Comparison of ENCODE assay signal across 1 mouse cellular context in the genomic region with DNA sequence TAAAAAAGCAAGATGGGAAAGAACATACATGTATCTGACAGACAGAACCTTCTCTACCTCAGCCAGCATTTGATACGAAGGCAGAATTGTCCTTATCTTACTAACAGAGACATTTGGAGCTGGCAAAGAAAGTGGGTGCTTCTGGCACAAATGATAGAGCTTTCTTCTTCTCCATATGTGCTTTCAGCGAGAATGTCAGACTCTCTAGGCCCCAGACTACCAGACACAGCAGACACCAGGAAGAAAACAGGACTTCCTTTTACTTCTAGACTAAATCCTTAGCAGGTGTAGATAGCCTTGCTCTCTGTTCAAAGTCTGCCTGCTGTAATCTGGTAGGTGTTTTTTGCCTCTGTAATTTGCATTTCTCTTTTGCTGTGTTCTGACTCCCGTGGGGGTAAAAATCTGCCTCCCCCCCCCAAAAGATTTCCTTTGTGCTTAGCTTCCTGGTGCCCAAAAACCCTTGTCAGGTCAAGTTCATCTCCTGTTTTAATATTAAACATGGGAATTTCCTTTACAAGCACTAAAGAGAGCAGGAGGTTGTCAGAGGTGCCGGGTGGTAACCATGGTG.
TF ChIP-seq lines count a peak whose summit lies in the region.

No protein-coding gene starts in this region.

TF ChIP-seq in CH12.LX, 34 proteins besides CTCF, POLR2A, EP300 and RAD21 (continued from another document):
- no peak for TF ChIP-seq USF2 (conservative IDR thresholded peaks at IDR 0.05; ENCODE audit: low read depth, low read length)
- no peak for TF ChIP-seq HCFC1 (IDR thresholded peaks at IDR 0.05; ENCODE audit: low read depth, low read length)
- no peak for TF ChIP-seq MXI1 (IDR thresholded peaks at IDR 0.05; ENCODE audit: low read depth, low read length)
- no peak for TF ChIP-seq CHD1 (IDR thresholded peaks at IDR 0.05; ENCODE audit: low read depth, low read length)
